Comparison of ENCODE assay signal across 7 mouse cellular contexts in genomic region chr12:77060060-77060695, GRCm38 (mm10).
DNase-seq lines count a peak whose midpoint lies in the region; ATAC-seq and TF ChIP-seq lines count a peak whose summit lies in the region.

No protein-coding gene starts in this region.

- peaks cover 10% of the 10 kb centered on the region; the same call in 1 of the 2 replicates for H3K27me3 ChIP-seq in heart, embryonic 14.5 days (ENCODE audit: control insufficient read depth, insufficient read depth, low read length)
- no peaks in the 10 kb centered on the region for H3K27me3 ChIP-seq in kidney, postnatal 0 days (ENCODE audit: insufficient read depth, low read length)
- H3K27me3 ChIP-seq in testis, adult 2 months (ENCODE audit: control insufficient read depth, insufficient read depth, low read length), result no peaks in the 10 kb centered on the region

- in situ Hi-C loops in ES-E14 (cut with MboI; ENCODE audit: low sequenced_read_pairs in 2 of 2, unreplicated experiment in 2 of 2), result no loop called here

- no peaks in the 10 kb centered on the region for H3K9me3 ChIP-seq in ES-E14 (ENCODE audit: control insufficient read depth, insufficient read depth, low read depth, low read length)
- no peaks in the 10 kb centered on the region for H3K9me3 ChIP-seq in heart, embryonic 14.5 days (ENCODE audit: control insufficient read depth, low read length)
- H3K9me3 ChIP-seq in kidney, postnatal 0 days (replicated peaks; ENCODE audit: low read length), result no peaks in the 10 kb centered on the region

- TF ChIP-seq POLR2A in brain, embryonic 14.5 days (IDR thresholded peaks at IDR 0.05; ENCODE audit: borderline replicate concordance, extremely low read depth, insufficient read depth, insufficient read length, poor library complexity, severe bottlenecking), result no peak
- no peak for TF ChIP-seq POLR2A in testis, adult 2 months (IDR thresholded peaks at IDR 0.05; ENCODE audit: control insufficient read depth, low read depth, low read length)

- ATAC-seq in heart, embryonic 14.5 days (ENCODE audit: insufficient number of reproducible peaks, insufficient read depth, low FRiP score, low read depth), result no peak
- ATAC-seq in kidney, postnatal 0 days (replicated peaks; ENCODE audit: low FRiP score, low read depth), result peak; percentile 87

- TF ChIP-seq CTCF in brain, embryonic 14.5 days (IDR thresholded peaks at IDR 0.05; ENCODE audit: borderline replicate concordance, extremely low read depth, insufficient read depth, insufficient read length), result no peak
- TF ChIP-seq CTCF in kidney, postnatal 0 days (IDR thresholded peaks at IDR 0.05; ENCODE audit: low read depth), result no peak
- TF ChIP-seq CTCF in testis, adult 2 months (IDR thresholded peaks at IDR 0.05; ENCODE audit: control insufficient read depth, insufficient read depth, insufficient replicate concordance, low read depth, low read length), result no peak

- H3K27ac ChIP-seq in ES-E14 (ENCODE audit: insufficient read depth, low read depth, low read length, poor library complexity, severe bottlenecking), result no peak overlapping the region
- peak overlapping the region in 1 of 2 experiments; percentile 51; a peak in 3 of 4 replicates for H3K27ac ChIP-seq in heart, embryonic 14.5 days (replicated peaks in 1 of 2; ENCODE audit: control insufficient read depth in 1 of 2, insufficient read depth in 1 of 2, low read depth in 2 of 2, low read length in 2 of 2)
- peak overlapping the region; percentile 68 for H3K27ac ChIP-seq in kidney, postnatal 0 days
- peak overlapping the region; percentile 35 for H3K27ac ChIP-seq in testis, adult 2 months (ENCODE audit: control insufficient read depth, insufficient read depth, low read depth, low read length)

- H3K4me3 ChIP-seq in ES-E14 (ENCODE audit: insufficient read depth in 1 of 2, low read depth in 1 of 2, low read length in 2 of 2, poor library complexity in 1 of 2, severe bottlenecking in 1 of 2), result peak overlapping the region; percentile 9 to 33; a peak in 3 of 4 replicates
- peak overlapping the region; percentile 27 to 29 for H3K4me3 ChIP-seq in heart, embryonic 14.5 days (ENCODE audit: control insufficient read depth in 1 of 2, insufficient read depth in 1 of 2, low read depth in 1 of 2, low read length in 2 of 2)
- peak overlapping the region; percentile 24; the same call in 1 of the 2 replicates for H3K4me3 ChIP-seq in kidney, postnatal 0 days (replicated peaks; ENCODE audit: low read depth, low read length)
- peak overlapping the region; percentile 34 for H3K4me3 ChIP-seq in testis, adult 2 months (ENCODE audit: control insufficient read depth, low read depth, low read length)

- peaks cover 3 to 9% of the 10 kb centered on the region in 2 experiments; a peak in 1 of 4 replicates for H3K4me1 ChIP-seq in ES-E14 (ENCODE audit: control insufficient read depth in 2 of 2, insufficient read depth in 2 of 2, low read length in 2 of 2, poor library complexity in 1 of 2)
- peaks cover 9 to 11% of the 10 kb centered on the region in 2 experiments for H3K4me1 ChIP-seq in heart, embryonic 14.5 days (ENCODE audit: control insufficient read depth in 2 of 2, insufficient read depth in 2 of 2, low read length in 2 of 2)
- H3K4me1 ChIP-seq in kidney, postnatal 0 days (replicated peaks; ENCODE audit: insufficient read depth, low read length), result peaks cover 12% of the 10 kb centered on the region
- H3K4me1 ChIP-seq in testis, adult 2 months (ENCODE audit: control insufficient read depth, insufficient read depth, low read length), result peaks cover 9% of the 10 kb centered on the region

- no peak for DNase-seq in ES-E14 (ENCODE audit: low read depth, low spot score)
- DNase-seq in brain, embryonic 14.5 days (ENCODE audit: low read depth), result peak; percentile 54
- peak; percentile 55 for DNase-seq in kidney, postnatal 0 days (ENCODE audit: low spot score)
- peak; percentile 57 to 64 for DNase-seq in lung, postnatal 4 days
- no peak for DNase-seq in cerebellum, postnatal 4 days (ENCODE audit: low spot score in 2 of 2)

- no peak overlapping the region; the same call in 1 of the 2 replicates for H3K9ac ChIP-seq in ES-E14 (ENCODE audit: insufficient read depth, low read depth, low read length, poor library complexity, severe bottlenecking)
- H3K9ac ChIP-seq in heart, embryonic 14.5 days (ENCODE audit: low read length), result peak overlapping the region; percentile 5; the same call in 1 of the 2 replicates
- no peak overlapping the region for H3K9ac ChIP-seq in kidney, postnatal 0 days (ENCODE audit: low read depth, low read length)

- H3K4me2 ChIP-seq in heart, embryonic 14.5 days (ENCODE audit: low read length), result peak overlapping the region; percentile 71
- H3K4me2 ChIP-seq in kidney, postnatal 0 days (ENCODE audit: low read length), result peak overlapping the region; percentile 55

- H3K36me3 ChIP-seq in ES-E14 (ENCODE audit: control insufficient read depth, insufficient read depth, low read length, poor library complexity, severe bottlenecking), result no peaks in the 10 kb centered on the region
- H3K36me3 ChIP-seq in heart, embryonic 14.5 days (ENCODE audit: control insufficient read depth, insufficient read depth, low read length), result no peaks in the 10 kb centered on the region
- H3K36me3 ChIP-seq in kidney, postnatal 0 days (ENCODE audit: insufficient read depth, low read length), result no peaks in the 10 kb centered on the region
- H3K36me3 ChIP-seq in testis, adult 2 months (ENCODE audit: control insufficient read depth, insufficient read depth, low read length), result no peaks in the 10 kb centered on the region

- 15% methylated on average over 16 of the region's 16 CpGs for WGBS in heart, embryonic 14.5 days
- WGBS in kidney, postnatal 0 days, result 7% methylated on average over 16 of the region's 16 CpGs

TF ChIP-seq in ES-E14, 5 proteins besides CTCF, POLR2A, EP300 and RAD21:
- no peak for TF ChIP-seq CHD2 (IDR thresholded peaks at IDR 0.05; ENCODE audit: low read depth, low read length)

Comparison
In these comparisons a context has a peak if more than half of its experiments do, and no peak if none do; other contexts are left out.
1. DNase-seq: peak in brain, embryonic 14.5 days (single experiment), kidney, postnatal 0 days (single experiment) and lung, postnatal 4 days (2 of 2); none in ES-E14 (single experiment) and cerebellum, postnatal 4 days (0 of 2).
2. Peak in every context shown above with its lines, with median percentiles within 50 percentile points of each other: H3K4me3 ChIP-seq.